20 mouse cellular contexts compared by ENCODE assay signal in the genomic region with DNA sequence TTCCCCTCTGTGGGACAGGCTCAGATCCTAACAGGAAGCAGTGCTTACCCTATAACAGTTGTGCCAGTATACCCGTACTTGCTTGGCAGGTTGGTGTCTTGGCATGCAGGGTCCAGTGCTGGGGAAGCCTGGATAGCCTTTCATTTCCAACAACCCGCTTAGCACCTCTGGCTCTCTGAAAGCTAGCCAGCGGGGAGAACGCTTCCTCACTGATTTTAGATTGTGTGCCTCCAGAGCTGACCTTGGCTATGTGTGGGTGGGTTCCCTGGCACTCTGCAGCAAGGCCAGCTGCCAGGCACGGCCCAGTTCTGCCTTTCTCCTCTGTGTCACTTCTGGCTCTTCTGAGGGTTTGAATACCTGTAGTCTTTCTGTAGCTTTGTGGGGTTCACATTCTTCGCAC. TPM values are rescaled to one million over a fixed set of nuclear protein-coding genes. Genes with fewer than 3 reads are reported as not detected.
DNase-seq lines count a peak whose midpoint lies in the region; ATAC-seq and TF ChIP-seq lines count a peak whose summit lies in the region.
"Had no signal": no experiment of that assay in that cellular context is flagged by ENCODE, and none has a peak within 500 bp of the region (broad histone marks: within the 10 kb centered on the region; RNA-seq: fewer than 3 reads in every experiment).

No protein-coding gene starts in this region.

- peak; percentile 77 to 81 for DNase-seq in adrenal gland, adult (ENCODE audit: inconsistent age in 2 of 2, low spot score in 1 of 2)
- DNase-seq in adrenal gland, adult 8-10 months, result no peak
- peak; percentile 65 to 68 for DNase-seq in heart, adult 9 months (ENCODE audit: low spot score in 2 of 2)
- peak; percentile 67 to 75 for DNase-seq in heart, postnatal 10 days
- DNase-seq in liver, postnatal 0 days, result no peak
- DNase-seq in cerebellum, adult 2 months, result no peak
- no peak for DNase-seq in layer of hippocampus, postnatal 36 days
- DNase-seq: cerebellum, adult 9-11 months; kidney, postnatal 14 days; retina, postnatal 1 day had no signal

- TF ChIP-seq EP300 in liver, postnatal 0 days (IDR thresholded peaks at IDR 0.05; ENCODE audit: low read depth), result no peak

- 76% methylated on average over 6 of the region's 6 CpGs for WGBS in heart, embryonic 12.5 days
- WGBS in liver, postnatal 0 days (ENCODE audit: insufficient replicate concordance), result 82% methylated on average over 6 of the region's 6 CpGs
- WGBS in cerebellum, adult 2 months, result 33% methylated on average over 6 of the region's 6 CpGs

- no peak overlapping the region for H3K4me2 ChIP-seq in heart, embryonic 12.5 days
- no peak overlapping the region for H3K4me2 ChIP-seq in liver, postnatal 0 days (ENCODE audit: low read depth, low read length)
- H3K4me2 ChIP-seq: embryonic facial prominence, embryonic 13.5 days; hindbrain, embryonic 14.5 days; intestine, embryonic 15.5 days; liver, embryonic 12.5 days; lung, embryonic 15.5 days; midbrain, embryonic 11.5 days; neural tube, embryonic 13.5 days had no signal

- H3K4me1 ChIP-seq in heart, embryonic 12.5 days (replicated peaks), result peaks cover 46% of the 10 kb centered on the region
- no peaks in the 10 kb centered on the region for H3K4me1 ChIP-seq in liver, postnatal 0 days (ENCODE audit: insufficient read depth)
- H3K4me1 ChIP-seq in cerebellum, adult 2 months (ENCODE audit: control insufficient read depth, insufficient read depth, low read length), result peaks cover 16% of the 10 kb centered on the region
- H3K4me1 ChIP-seq: embryonic facial prominence, embryonic 13.5 days; intestine, embryonic 15.5 days; liver, embryonic 12.5 days; lung, embryonic 15.5 days; neural tube, embryonic 13.5 days had no signal

- intact Hi-C loops in heart, postnatal 10 days (cut with DNase I), result no loop called here

- no peak overlapping the region for H3K4me3 ChIP-seq in heart, embryonic 12.5 days
- no peak overlapping the region for H3K4me3 ChIP-seq in liver, postnatal 0 days (ENCODE audit: low read depth, low read length)
- no peak overlapping the region for H3K4me3 ChIP-seq in cerebellum, adult 2 months (replicated peaks; ENCODE audit: insufficient read depth, low read depth, low read length)
- H3K4me3 ChIP-seq: embryonic facial prominence, embryonic 13.5 days; intestine, embryonic 15.5 days; left cerebral cortex, adult 2 months; liver, embryonic 12.5 days; lung, embryonic 15.5 days; neural tube, embryonic 13.5 days had no signal

- no peak for TF ChIP-seq POLR2A in cerebellum, adult 2 months (IDR thresholded peaks at IDR 0.05; ENCODE audit: borderline replicate concordance, insufficient read depth, low read length)

- ATAC-seq in heart, embryonic 12.5 days (ENCODE audit: insufficient number of reproducible peaks, low FRiP score), result no peak
- no peak for ATAC-seq in liver, postnatal 0 days
- ATAC-seq: intestine, embryonic 15.5 days; liver, embryonic 12.5 days had no signal

- H3K36me3 ChIP-seq in heart, embryonic 12.5 days, result peaks cover 100% of the 10 kb centered on the region
- H3K36me3 ChIP-seq in liver, postnatal 0 days (replicated peaks; ENCODE audit: insufficient read depth, low read length), result no peaks in the 10 kb centered on the region
- H3K36me3 ChIP-seq: embryonic facial prominence, embryonic 13.5 days; intestine, embryonic 15.5 days; liver, embryonic 12.5 days; lung, embryonic 15.5 days; neural tube, embryonic 13.5 days had no signal

- H3K27ac ChIP-seq in heart, embryonic 12.5 days (ENCODE audit: poor library complexity, severe bottlenecking), result no peak overlapping the region
- no peak overlapping the region for H3K27ac ChIP-seq in liver, postnatal 0 days (ENCODE audit: low read depth)
- H3K27ac ChIP-seq in cerebellum, adult 2 months (ENCODE audit: insufficient read depth, low read length), result no peak overlapping the region
- H3K27ac ChIP-seq: embryonic facial prominence, embryonic 13.5 days; hindbrain, embryonic 14.5 days; intestine, embryonic 15.5 days; left cerebral cortex, adult 2 months; liver, embryonic 12.5 days; lung, embryonic 15.5 days; macrophage; neural tube, embryonic 13.5 days had no signal

- H3K9me3 ChIP-seq in heart, embryonic 12.5 days (replicated peaks), result no peaks in the 10 kb centered on the region
- no peaks in the 10 kb centered on the region for H3K9me3 ChIP-seq in liver, postnatal 0 days (ENCODE audit: low read length)
- H3K9me3 ChIP-seq: embryonic facial prominence, embryonic 13.5 days; intestine, embryonic 15.5 days; liver, embryonic 12.5 days; lung, embryonic 15.5 days; neural tube, embryonic 13.5 days had no signal

- TF ChIP-seq CTCF in liver, postnatal 0 days (IDR thresholded peaks at IDR 0.05; ENCODE audit: low read depth), result no peak
- TF ChIP-seq CTCF in cerebellum, adult 2 months (IDR thresholded peaks at IDR 0.05; ENCODE audit: borderline replicate concordance, insufficient read depth, low read depth, low read length), result no peak

- H3K9ac ChIP-seq in heart, embryonic 12.5 days, result no peak overlapping the region
- no peak overlapping the region for H3K9ac ChIP-seq in liver, postnatal 0 days (replicated peaks)
- H3K9ac ChIP-seq: embryonic facial prominence, embryonic 13.5 days; hindbrain, embryonic 14.5 days; intestine, embryonic 15.5 days; liver, embryonic 12.5 days; lung, embryonic 15.5 days; neural tube, embryonic 13.5 days had no signal

- no peaks in the 10 kb centered on the region for H3K27me3 ChIP-seq in heart, embryonic 12.5 days (replicated peaks)
- no peaks in the 10 kb centered on the region for H3K27me3 ChIP-seq in liver, postnatal 0 days (ENCODE audit: insufficient read depth, low read length)
- no peaks in the 10 kb centered on the region for H3K27me3 ChIP-seq in cerebellum, adult 2 months (ENCODE audit: control insufficient read depth, insufficient read depth, low read length)
- H3K27me3 ChIP-seq: embryonic facial prominence, embryonic 13.5 days; intestine, embryonic 15.5 days; lung, embryonic 15.5 days; neural tube, embryonic 13.5 days had no signal

RNA-seq across cellular contexts. Expression of a gene that starts 12.2 kb away (rescaled TPM):
- total RNA-seq in adrenal gland, adult 8-10 months (2022), result under 1 TPM; 0.09 to 0.62 (median 0.26) TPM
- 1,039 and 1,047 TPM in 2 replicates for polyA plus RNA-seq in heart, embryonic 12.5 days (2016; fragmentation: Nextera tagmentation; extraction: Ambion mirVana)
- total RNA-seq in heart, postnatal 10 days (2021), result 1,000 to 10,000 TPM; 1,924 to 2,166 TPM
- 0.04 TPM in 2 replicates for polyA plus RNA-seq in liver, postnatal 0 days (2015; fragmentation: Nextera tagmentation; extraction: Ambion mirVana)
- polyA plus RNA-seq in cerebellum, adult 2 months (2012; rRNA removed), result 39.6 and 51.4 TPM in 2 replicates
- total RNA-seq in layer of hippocampus, postnatal 36 days (2021), result under 1 TPM; 0.10 to 0.25 TPM
- polyA plus RNA-seq: hindbrain, embryonic 14.5 days; midbrain, embryonic 11.5 days had no signal

RNA-seq across cellular contexts. Expression of a gene that starts 47.9 kb away (rescaled TPM):
- 1 to 10 TPM; 6.3 to 9.6 (median 7.9) TPM for total RNA-seq in adrenal gland, adult 8-10 months (2022)
- 3.0 and 3.1 TPM in 2 replicates for polyA plus RNA-seq in heart, embryonic 12.5 days (2016; fragmentation: Nextera tagmentation; extraction: Ambion mirVana)
- total RNA-seq in heart, postnatal 10 days (2021), result 1 to 10 TPM; 2.3 to 3.0 TPM
- polyA plus RNA-seq in liver, postnatal 0 days (2015; fragmentation: Nextera tagmentation; extraction: Ambion mirVana), result 31.7 and 35.5 TPM in 2 replicates
- 3.3 and 4.1 TPM in 2 replicates for polyA plus RNA-seq in cerebellum, adult 2 months (2012; rRNA removed)
- 1 to 10 TPM; 3.9 to 4.1 TPM for total RNA-seq in layer of hippocampus, postnatal 36 days (2021)

RNA-seq across cellular contexts. Expression of a gene that starts 53.5 kb away (rescaled TPM):
- 10 to 100 TPM; 25.2 to 44.7 (median 32.4) TPM for total RNA-seq in adrenal gland, adult 8-10 months (2022)
- polyA plus RNA-seq in heart, embryonic 12.5 days (2016; fragmentation: Nextera tagmentation; extraction: Ambion mirVana), result 6.5 and 7.7 TPM in 2 replicates
- 1 to 10 TPM; 5.2 to 6.3 TPM for total RNA-seq in heart, postnatal 10 days (2021)
- 2.9 and 3.6 TPM in 2 replicates for polyA plus RNA-seq in liver, postnatal 0 days (2015; fragmentation: Nextera tagmentation; extraction: Ambion mirVana)
- 175 and 186 TPM in 2 replicates for polyA plus RNA-seq in cerebellum, adult 2 months (2012; rRNA removed)
- total RNA-seq in layer of hippocampus, postnatal 36 days (2021), result 100 to 1,000 TPM; 246 to 247 TPM

RNA-seq across cellular contexts. Expression of a gene that starts 59.9 kb away (rescaled TPM):
- total RNA-seq in adrenal gland, adult 8-10 months (2022), result 10 to 100 TPM; 31.4 to 57.3 (median 43.5) TPM
- polyA plus RNA-seq in heart, embryonic 12.5 days (2016; fragmentation: Nextera tagmentation; extraction: Ambion mirVana), result 42.5 and 44.3 TPM in 2 replicates
- total RNA-seq in heart, postnatal 10 days (2021), result 10 to 100 TPM; 27.7 to 31.9 TPM
- 7.2 TPM in 2 replicates for polyA plus RNA-seq in liver, postnatal 0 days (2015; fragmentation: Nextera tagmentation; extraction: Ambion mirVana)
- polyA plus RNA-seq in cerebellum, adult 2 months (2012; rRNA removed), result 93.3 and 97.7 TPM in 2 replicates
- 10 to 100 TPM; 27.2 to 32.2 TPM for total RNA-seq in layer of hippocampus, postnatal 36 days (2021)

Comparison
In these comparisons a context has a peak if more than half of its experiments do, and no peak if none do; other contexts are left out.
1. DNase-seq: peak in adrenal gland, adult (2 of 2), heart, adult 9 months (2 of 2) and heart, postnatal 10 days (2 of 2); none in adrenal gland, adult 8-10 months (single experiment), liver, postnatal 0 days (single experiment), cerebellum, adult 2 months (0 of 2) and layer of hippocampus, postnatal 36 days (0 of 2).
2. RNA of a gene that starts 12.2 kb away (total RNA-seq): 1,924 to 2,166 TPM in heart, postnatal 10 days; 0.09 to 0.62 TPM in adrenal gland, adult 8-10 months and 0.10 to 0.25 TPM in layer of hippocampus, postnatal 36 days; every median in the first group is over 1,000 times any median in the second.
3. RNA of a gene that starts 53.5 kb away (total RNA-seq): 246 to 247 TPM in layer of hippocampus, postnatal 36 days; 25.2 to 44.7 TPM in adrenal gland, adult 8-10 months and 5.2 to 6.3 TPM in heart, postnatal 10 days; every median in the first group is over 4 times any median in the second.